Mouse (Mus musculus): ENCODE measurements around the gene Efna2.
"Not testable (repeated sequence)": the region's sequence is repeated elsewhere in the genome, so short reads cannot be mapped to it uniquely, and the experiment has no call there.

The Efna2 gene

GRCm38 (mm10) chr10:80156002-80156751 is 23.1 kb upstream of the Efna2 start:
- DNase-seq, result peak in 1 of 2 experiments; percentile 29

GRCm38 (mm10) chr10:80156752-80157053 is 22.6 kb upstream of the Efna2 start:
- peak in 1 of 2 experiments; percentile 37 for DNase-seq

GRCm38 (mm10) chr10:80157141-80157929 is 21.9 kb upstream of the Efna2 start:
- no peak for DNase-seq

GRCm38 (mm10) chr10:80158307-80158986 is 20.8 kb upstream of the Efna2 start:
- peak in 1 of 2 experiments; percentile 44 for DNase-seq

- peak; percentile 65 to 77 for DNase-seq
These were observed 20.2 kb upstream of the Efna2 start for GRCm38 (mm10) chr10:80159021-80159560.

- DNase-seq, result peak; percentile 99
These were observed 19.5 kb upstream of the Efna2 start for GRCm38 (mm10) chr10:80159561-80160454.

GRCm38 (mm10) chr10:80160455-80161371 is 18.6 kb upstream of the Efna2 start:
- DNase-seq, result peak; percentile 80 to 89

GRCm38 (mm10) chr10:80161522-80162242 is 17.6 kb upstream of the Efna2 start:
- DNase-seq, result peak in 1 of 2 experiments; percentile 24

- no peak for DNase-seq
These were observed 17.1 kb upstream of the Efna2 start for GRCm38 (mm10) chr10:80162243-80162608.

- no peak for DNase-seq
These were observed 16.5 kb upstream of the Efna2 start for GRCm38 (mm10) chr10:80162716-80163299.

GRCm38 (mm10) chr10:80163721-80164120 is 15.6 kb upstream of the Efna2 start:
- DNase-seq, result no peak

- DNase-seq, result peak; percentile 64 to 77
These were observed 14.9 kb upstream of the Efna2 start for GRCm38 (mm10) chr10:80164161-80164997.

- peak; percentile 99 for DNase-seq
These were observed 14.3 kb upstream of the Efna2 start for GRCm38 (mm10) chr10:80164998-80165344.

GRCm38 (mm10) chr10:80165392-80166128 is 13.7 kb upstream of the Efna2 start, which contains the start of gene Cirbp:
Gene Cirbp, plus strand, starts transcription at chr10:80165985.
- DNase-seq, result peak; percentile 60 to 70

GRCm38 (mm10) chr10:80166136-80166535 is 13.1 kb upstream of the Efna2 start:
- DNase-seq, result not testable (repeated sequence)

- peak; percentile 100 for DNase-seq
These were observed 11.7 kb upstream of the Efna2 start for GRCm38 (mm10) chr10:80167460-80168037.

GRCm38 (mm10) chr10:80168038-80168661 is 11.1 kb upstream of the Efna2 start:
- peak; percentile 97 for DNase-seq
